Comparison of ENCODE assay signal across 10 mouse cellular contexts in the genomic region with DNA sequence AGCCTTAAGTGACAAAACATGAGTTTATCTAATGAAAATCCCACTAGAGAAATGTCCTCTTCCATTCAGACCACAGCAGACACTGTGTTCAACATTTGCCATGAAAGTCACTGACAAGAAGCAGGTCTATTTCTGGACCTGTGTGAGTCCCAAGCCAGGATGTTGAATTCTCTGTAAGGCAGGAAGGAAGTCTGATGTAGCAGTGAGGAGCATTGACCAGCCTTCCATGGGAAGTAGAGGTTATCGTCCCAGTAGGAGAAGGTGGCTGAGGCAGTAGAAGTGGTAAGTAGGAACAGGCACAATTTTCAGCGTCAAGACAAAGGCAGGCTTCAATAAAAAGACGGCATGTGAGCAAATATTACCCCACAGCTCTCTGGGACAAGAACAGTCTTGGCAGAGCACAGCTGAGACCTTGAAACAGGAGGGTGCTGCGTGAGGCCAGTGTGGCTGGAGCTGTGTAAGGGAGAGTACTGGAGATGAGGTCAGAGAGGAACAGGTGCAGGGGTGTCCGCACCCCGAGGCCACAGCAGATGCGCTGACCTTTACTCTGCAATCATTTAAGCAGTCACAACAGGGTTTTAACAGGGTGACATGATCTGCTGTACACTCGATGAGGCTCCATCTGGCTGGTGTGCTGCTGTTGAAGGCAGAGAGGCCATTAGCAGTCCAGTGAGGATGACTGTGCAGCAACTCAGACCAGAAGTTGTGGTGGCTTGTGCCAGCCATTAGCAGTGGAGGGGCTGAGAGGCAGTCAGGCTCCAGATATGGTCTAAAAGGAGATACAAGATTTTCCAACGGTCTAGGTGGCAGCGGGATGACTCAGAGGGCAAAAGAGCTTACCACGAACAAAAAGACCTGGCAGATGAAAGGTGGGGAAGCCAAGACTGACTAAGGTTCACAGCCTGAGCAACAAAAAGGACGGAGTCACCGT. TPM values are rescaled to one million over a fixed set of nuclear protein-coding genes. Genes with fewer than 3 reads are reported as not detected.
DNase-seq lines count a peak whose midpoint lies in the region; ATAC-seq and TF ChIP-seq lines count a peak whose summit lies in the region.
"Had no signal": no experiment of that assay in that cellular context is flagged by ENCODE, and none has a peak within 500 bp of the region (broad histone marks: within the 10 kb centered on the region; RNA-seq: fewer than 3 reads in every experiment).

No protein-coding gene starts in this region.

- no peak overlapping the region for H3K27ac ChIP-seq in liver, embryonic 16.5 days (ENCODE audit: low read length)
- no peak overlapping the region for H3K27ac ChIP-seq in liver, embryonic 11.5 days (ENCODE audit: low read depth, low read length)
- H3K27ac ChIP-seq in embryonic facial prominence, embryonic 10.5 days (replicated peaks): peak overlapping the region; percentile 65
- H3K27ac ChIP-seq in heart, embryonic 14.5 days (replicated peaks in 1 of 2; ENCODE audit: control insufficient read depth in 1 of 2, insufficient read depth in 1 of 2, low read depth in 2 of 2, low read length in 2 of 2): peak overlapping the region; percentile 41 to 75
- H3K27ac ChIP-seq in midbrain, embryonic 16.5 days (ENCODE audit: low read length): no peak overlapping the region
- H3K27ac ChIP-seq: layer of hippocampus, adult 2 months had no signal

- no peaks in the 10 kb centered on the region for H3K36me3 ChIP-seq in liver, embryonic 16.5 days (ENCODE audit: control insufficient read depth, insufficient read depth)
- H3K36me3 ChIP-seq in liver, embryonic 11.5 days (ENCODE audit: control insufficient read depth, insufficient read depth, low read length): no peaks in the 10 kb centered on the region
- H3K36me3 ChIP-seq in embryonic facial prominence, embryonic 10.5 days (replicated peaks): no peaks in the 10 kb centered on the region
- H3K36me3 ChIP-seq in heart, embryonic 14.5 days (ENCODE audit: control insufficient read depth, insufficient read depth, low read length): no peaks in the 10 kb centered on the region
- no peaks in the 10 kb centered on the region for H3K36me3 ChIP-seq in myocyte (ENCODE audit: control insufficient read depth, insufficient read depth)
- no peaks in the 10 kb centered on the region for H3K36me3 ChIP-seq in midbrain, embryonic 16.5 days (ENCODE audit: control insufficient read depth, insufficient read depth, low read length)

- no peaks in the 10 kb centered on the region for H3K9me3 ChIP-seq in liver, embryonic 16.5 days (replicated peaks; ENCODE audit: control insufficient read depth, low read length)
- H3K9me3 ChIP-seq in liver, embryonic 11.5 days (ENCODE audit: control insufficient read depth, low read length): no peaks in the 10 kb centered on the region
- H3K9me3 ChIP-seq in embryonic facial prominence, embryonic 10.5 days: peaks cover 10% of the 10 kb centered on the region; the same call in 1 of the 2 replicates
- 0 out of 2 replicates have a peak, but pooled peaks cover 7% of the 10 kb centered on the region for H3K9me3 ChIP-seq in heart, embryonic 14.5 days (ENCODE audit: control insufficient read depth, low read length)
- H3K9me3 ChIP-seq in midbrain, embryonic 16.5 days (replicated peaks; ENCODE audit: control insufficient read depth, low read length, poor library complexity, severe bottlenecking): no peaks in the 10 kb centered on the region

- WGBS in liver, embryonic 16.5 days (ENCODE audit: insufficient replicate concordance): 52% methylated on average over 13 of the region's 13 CpGs
- 60% methylated on average over 13 of the region's 13 CpGs for WGBS in liver, embryonic 11.5 days
- 76% methylated on average over 13 of the region's 13 CpGs for WGBS in embryonic facial prominence, embryonic 10.5 days
- 53% methylated on average over 13 of the region's 13 CpGs for WGBS in heart, embryonic 14.5 days
- WGBS in midbrain, embryonic 16.5 days: 73% methylated on average over 13 of the region's 13 CpGs

- H3ac ChIP-seq in myocyte (ENCODE audit: control insufficient read depth, insufficient read length): no peak overlapping the region

- H3K4me1 ChIP-seq in liver, embryonic 16.5 days (ENCODE audit: control insufficient read depth, low read depth, low read length): no peaks in the 10 kb centered on the region
- peaks cover 2% of the 10 kb centered on the region; the same call in 1 of the 2 replicates for H3K4me1 ChIP-seq in liver, embryonic 11.5 days (replicated peaks; ENCODE audit: control insufficient read depth, insufficient read depth, low read length)
- H3K4me1 ChIP-seq in embryonic facial prominence, embryonic 10.5 days: peaks cover 24% of the 10 kb centered on the region
- peaks cover 14 to 24% of the 10 kb centered on the region in 2 experiments for H3K4me1 ChIP-seq in heart, embryonic 14.5 days (ENCODE audit: control insufficient read depth in 2 of 2, insufficient read depth in 2 of 2, low read length in 2 of 2)
- H3K4me1 ChIP-seq in midbrain, embryonic 16.5 days (ENCODE audit: control insufficient read depth, insufficient read depth, low read length): peaks cover 4% of the 10 kb centered on the region; the same call in 1 of the 2 replicates

- no peak for DNase-seq in liver, embryonic 11.5 days (ENCODE audit: low spot score)
- no peak for DNase-seq in embryonic facial prominence, embryonic 10.5 days (ENCODE audit: low spot score)
- no peak for DNase-seq in ovary, postnatal 14 days (ENCODE audit: low spot score)
- DNase-seq: forebrain, postnatal 0 days had no signal

- no peak overlapping the region for H3K4me3 ChIP-seq in liver, embryonic 16.5 days (ENCODE audit: low read depth, low read length)
- no peak overlapping the region for H3K4me3 ChIP-seq in liver, embryonic 11.5 days (ENCODE audit: low read depth, low read length)
- no peak overlapping the region for H3K4me3 ChIP-seq in embryonic facial prominence, embryonic 10.5 days
- no peak overlapping the region for H3K4me3 ChIP-seq in heart, embryonic 14.5 days (ENCODE audit: control insufficient read depth in 1 of 2, insufficient read depth in 1 of 2, low read depth in 1 of 2, low read length in 2 of 2)
- H3K4me3 ChIP-seq in myocyte: no peak overlapping the region
- H3K4me3 ChIP-seq in midbrain, embryonic 16.5 days (ENCODE audit: low read depth, low read length): no peak overlapping the region
- H3K4me3 ChIP-seq: layer of hippocampus, adult 2 months had no signal

- H3K9ac ChIP-seq in liver, embryonic 16.5 days (ENCODE audit: low read depth, low read length): no peak overlapping the region
- H3K9ac ChIP-seq in liver, embryonic 11.5 days (ENCODE audit: low read depth, low read length): no peak overlapping the region
- no peak overlapping the region for H3K9ac ChIP-seq in heart, embryonic 14.5 days (ENCODE audit: low read length)
- no peak overlapping the region for H3K9ac ChIP-seq in midbrain, embryonic 16.5 days (ENCODE audit: low read depth, low read length)
- H3K9ac ChIP-seq: forebrain, postnatal 0 days had no signal

- no peak for TF ChIP-seq POLR2A in myocyte (IDR thresholded peaks at IDR 0.05; ENCODE audit: insufficient read length, low read depth)

- H3K4me2 ChIP-seq in liver, embryonic 16.5 days (ENCODE audit: low read depth, low read length): no peak overlapping the region
- H3K4me2 ChIP-seq in liver, embryonic 11.5 days: no peak overlapping the region
- no peak overlapping the region for H3K4me2 ChIP-seq in heart, embryonic 14.5 days (ENCODE audit: low read length)
- peak overlapping the region; percentile 13 for H3K4me2 ChIP-seq in myocyte (ENCODE audit: low read depth)
- H3K4me2 ChIP-seq in midbrain, embryonic 16.5 days (ENCODE audit: low read length): no peak overlapping the region

- peak; percentile 47; the same call in 1 of the 2 replicates for ATAC-seq in liver, embryonic 16.5 days (ENCODE audit: low read depth)
- ATAC-seq in liver, embryonic 11.5 days (replicated peaks; ENCODE audit: low FRiP score): no peak
- no peak for ATAC-seq in heart, embryonic 14.5 days (ENCODE audit: insufficient number of reproducible peaks, insufficient read depth, low FRiP score, low read depth)
- ATAC-seq in monocyte, adult 5-6 weeks (replicated peaks; ENCODE audit: insufficient number of reproducible peaks, low FRiP score, low TSS enrichment, poor library complexity, severe bottlenecking): no peak
- ATAC-seq in midbrain, embryonic 16.5 days: no peak
- ATAC-seq: forebrain, postnatal 0 days had no signal

- no peaks in the 10 kb centered on the region for H3K27me3 ChIP-seq in liver, embryonic 16.5 days (ENCODE audit: control insufficient read depth, insufficient read depth, low read depth, low read length)
- H3K27me3 ChIP-seq in liver, embryonic 11.5 days (replicated peaks; ENCODE audit: control insufficient read depth, insufficient read depth, low read length): no peaks in the 10 kb centered on the region
- H3K27me3 ChIP-seq in embryonic facial prominence, embryonic 10.5 days (replicated peaks; ENCODE audit: low read depth, poor library complexity, severe bottlenecking): no peaks in the 10 kb centered on the region
- H3K27me3 ChIP-seq in heart, embryonic 14.5 days (ENCODE audit: control insufficient read depth, insufficient read depth, low read length): no peaks in the 10 kb centered on the region
- no peaks in the 10 kb centered on the region for H3K27me3 ChIP-seq in myocyte (ENCODE audit: control insufficient read depth, insufficient read depth, insufficient read length)
- no peaks in the 10 kb centered on the region for H3K27me3 ChIP-seq in midbrain, embryonic 16.5 days (ENCODE audit: control insufficient read depth, insufficient read depth, low read depth, low read length)

- no peaks in the 10 kb centered on the region for H3K79me2 ChIP-seq in myocyte (ENCODE audit: control insufficient read depth, insufficient read depth)

TF ChIP-seq in myocyte, 11 proteins besides CTCF, POLR2A, EP300 and RAD21 (continues in another document):
- TF ChIP-seq MYOD1 (IDR thresholded peaks at IDR 0.05; ENCODE audit: control insufficient read depth in 1 of 3, insufficient read length in 2 of 3, low read depth in 2 of 3) (peak; percentile 88 to 93 (median 92)), CEBPB (IDR thresholded peaks at IDR 0.05; ENCODE audit: insufficient read depth, poor library complexity, severe bottlenecking) (no peak), REST (IDR thresholded peaks at IDR 0.05; ENCODE audit: insufficient read depth, insufficient read length) (no peak), TCF12 (IDR thresholded peaks at IDR 0.05; ENCODE audit: insufficient read depth, poor library complexity, severe bottlenecking) (peak; percentile 36), MYOG (IDR thresholded peaks at IDR 0.05; ENCODE audit: control insufficient read depth in 1 of 3, insufficient read depth in 1 of 3, insufficient read length in 2 of 3, low read depth in 2 of 3) (peak; percentile 82 to 93 (median 93))

RNA-seq across cellular contexts. Expression of gene Tmem131l, which starts 21.8 kb away (rescaled TPM):
- 28.8 and 29.8 TPM in 2 replicates for polyA plus RNA-seq in liver, embryonic 16.5 days (2015; fragmentation: Nextera tagmentation; extraction: Ambion mirVana)
- polyA plus RNA-seq in liver, embryonic 11.5 days (2014; fragmentation: Nextera tagmentation; extraction: Ambion mirVana): 35.7 and 37.9 TPM in 2 replicates
- polyA plus RNA-seq in embryonic facial prominence, embryonic 10.5 days (2016; fragmentation: Nextera tagmentation; extraction: Ambion mirVana): 82.6 and 84.7 TPM in 2 replicates
- polyA plus RNA-seq in heart, embryonic 14.5 days (2014; fragmentation: Nextera tagmentation; extraction: Ambion mirVana): 30.6 and 33.0 TPM in 2 replicates
- polyA plus RNA-seq in myocyte (2012; fragmentation: generic; extraction: Trizol): 11.0 TPM
- 41.7 to 63.6 TPM (median 57.3 TPM) in 3 replicates for total RNA-seq in monocyte, adult 5-6 weeks (2017)
- polyA plus RNA-seq in midbrain, embryonic 16.5 days (2015; fragmentation: Nextera tagmentation; extraction: Ambion mirVana): 53.8 and 64.8 TPM in 2 replicates

Comparison
In these comparisons a context has a peak if more than half of its experiments do, and no peak if none do; other contexts are left out.
1. H3K27ac ChIP-seq: peak in embryonic facial prominence, embryonic 10.5 days (single experiment) and heart, embryonic 14.5 days (2 of 2); none in liver, embryonic 16.5 days (single experiment), liver, embryonic 11.5 days (single experiment) and midbrain, embryonic 16.5 days (single experiment).